Mouse (Mus musculus): ENCODE data around the gene Srebf2.
A peak's percentile ranks its signal among the peaks of the same experiment; 100 is the strongest.

Gene Srebf2

GRCm38 (mm10) chr15:82184183-82184582 lies 37.2 kb downstream of the Srebf2 start:
- no peak for DNase-seq

GRCm38 (mm10) chr15:82184656-82185055 lies 37.7 kb downstream of the Srebf2 start:
- no peak for DNase-seq

GRCm38 (mm10) chr15:82185062-82185783 lies 38.2 kb downstream of the Srebf2 start:
- no peak for DNase-seq

- DNase-seq: no peak
These were observed 39.1 kb downstream of the Srebf2 start for GRCm38 (mm10) chr15:82186131-82186530.

- DNase-seq: no peak
These were observed 40.0 kb downstream of the Srebf2 start for GRCm38 (mm10) chr15:82186931-82187330.

GRCm38 (mm10) chr15:82187401-82187800 lies 40.4 kb downstream of the Srebf2 start:
- DNase-seq: no peak

GRCm38 (mm10) chr15:82187924-82188323 lies 40.9 kb downstream of the Srebf2 start:
- DNase-seq: no peak

- DNase-seq: no peak
These were observed 41.7 kb downstream of the Srebf2 start for GRCm38 (mm10) chr15:82188481-82189240.

- no peak for DNase-seq
These were observed 45.6 kb downstream of the Srebf2 start for GRCm38 (mm10) chr15:82192617-82193016.

- peak; percentile 63 for DNase-seq
These were observed 49.3 kb downstream of the Srebf2 start for GRCm38 (mm10) chr15:82196300-82196699.

- peak; percentile 41 for DNase-seq
These were observed 50.3 kb downstream of the Srebf2 start for GRCm38 (mm10) chr15:82197246-82197750.

- DNase-seq: no peak
These were observed 51.0 kb downstream of the Srebf2 start for GRCm38 (mm10) chr15:82197937-82198336.

GRCm38 (mm10) chr15:82198342-82198741 lies 51.4 kb downstream of the Srebf2 start:
- no peak for DNase-seq

GRCm38 (mm10) chr15:82199546-82199945 lies 52.6 kb downstream of the Srebf2 start:
- peak; percentile 60 for DNase-seq

- peak; percentile 53 for DNase-seq
These were observed 55.1 kb downstream of the Srebf2 start for GRCm38 (mm10) chr15:82202086-82202485.

- peak; percentile 67 for DNase-seq
These were observed 56.1 kb downstream of the Srebf2 start for GRCm38 (mm10) chr15:82203090-82203489.

GRCm38 (mm10) chr15:82203611-82204351 lies 56.8 kb downstream of the Srebf2 start:
- DNase-seq: peak; percentile 89

- peak; percentile 65 for DNase-seq
These were observed 57.8 kb downstream of the Srebf2 start for GRCm38 (mm10) chr15:82204680-82205371.

- peak; percentile 96 for DNase-seq
These were observed 59.6 kb downstream of the Srebf2 start for GRCm38 (mm10) chr15:82206365-82207104.

GRCm38 (mm10) chr15:82207105-82207459 lies 60.1 kb downstream of the Srebf2 start:
- DNase-seq: peak; percentile 65

- peak; percentile 67 for DNase-seq
These were observed 60.7 kb downstream of the Srebf2 start for GRCm38 (mm10) chr15:82207504-82208219.
